Comparison of ENCODE assay signal across 11 mouse cellular contexts in genomic region chr11:119539944-119540343, GRCm38 (mm10). TPM values are rescaled to one million over a fixed set of nuclear protein-coding genes. Genes with fewer than 3 reads are reported as not detected.
DNase-seq lines count a peak whose midpoint lies in the region; ATAC-seq and TF ChIP-seq lines count a peak whose summit lies in the region.
"Had no signal": no experiment of that assay in that cellular context is flagged by ENCODE, and none has a peak within 500 bp of the region (broad histone marks: within the 10 kb centered on the region; RNA-seq: fewer than 3 reads in every experiment).

No protein-coding gene starts in this region.

- H3K36me3 ChIP-seq in forebrain, postnatal 0 days (ENCODE audit: insufficient read depth) = no peaks in the 10 kb centered on the region
- H3K36me3 ChIP-seq in forebrain, embryonic 11.5 days (ENCODE audit: control insufficient read depth, insufficient read depth, low read length) = no peaks in the 10 kb centered on the region
- no peaks in the 10 kb centered on the region for H3K36me3 ChIP-seq in midbrain, embryonic 14.5 days (ENCODE audit: control insufficient read depth, insufficient read depth, low read length)
- H3K36me3 ChIP-seq in midbrain, embryonic 11.5 days (ENCODE audit: control insufficient read depth, insufficient read depth, low read length) = no peaks in the 10 kb centered on the region
- H3K36me3 ChIP-seq in neural tube, embryonic 15.5 days = peaks cover 7% of the 10 kb centered on the region; the same call in 1 of the 2 replicates
- no peaks in the 10 kb centered on the region for H3K36me3 ChIP-seq in forebrain, embryonic 12.5 days (replicated peaks)
- H3K36me3 ChIP-seq: lung, embryonic 15.5 days had no signal

- H3K4me3 ChIP-seq in forebrain, postnatal 0 days (ENCODE audit: low read depth, low read length) = no peak overlapping the region
- no peak overlapping the region for H3K4me3 ChIP-seq in forebrain, embryonic 11.5 days (ENCODE audit: low read depth, low read length)
- H3K4me3 ChIP-seq in midbrain, embryonic 14.5 days (replicated peaks; ENCODE audit: low read depth, low read length) = no peak overlapping the region
- H3K4me3 ChIP-seq in midbrain, embryonic 11.5 days (ENCODE audit: low read depth, low read length) = no peak overlapping the region
- H3K4me3 ChIP-seq in neural tube, embryonic 15.5 days (replicated peaks) = no peak overlapping the region
- H3K4me3 ChIP-seq in forebrain, embryonic 12.5 days (replicated peaks) = no peak overlapping the region
- H3K4me3 ChIP-seq: erythroblast, embryonic 14.5 days; lung, embryonic 15.5 days had no signal

- H3K4me2 ChIP-seq in forebrain, postnatal 0 days (ENCODE audit: low read depth) = no peak overlapping the region
- H3K4me2 ChIP-seq in forebrain, embryonic 11.5 days (ENCODE audit: low read depth, low read length, severe bottlenecking) = no peak overlapping the region
- 0 out of 2 replicates have a peak overlapping the region, but pooled peaks have one; percentile 1 for H3K4me2 ChIP-seq in midbrain, embryonic 14.5 days (ENCODE audit: low read length)
- H3K4me2 ChIP-seq in midbrain, embryonic 11.5 days = no peak overlapping the region
- peak overlapping the region; percentile 13; the same call in 1 of the 2 replicates for H3K4me2 ChIP-seq in neural tube, embryonic 15.5 days
- H3K4me2 ChIP-seq in forebrain, embryonic 12.5 days = no peak overlapping the region
- H3K4me2 ChIP-seq: lung, embryonic 15.5 days had no signal

- no peak for TF ChIP-seq CTCF in forebrain, postnatal 0 days (IDR thresholded peaks at IDR 0.05; ENCODE audit: low read depth)

- no peaks in the 10 kb centered on the region for H3K27me3 ChIP-seq in forebrain, postnatal 0 days (ENCODE audit: insufficient read depth, low read length)
- peaks cover 2% of the 10 kb centered on the region for H3K27me3 ChIP-seq in forebrain, embryonic 11.5 days (ENCODE audit: control insufficient read depth, insufficient read depth, low read length)
- H3K27me3 ChIP-seq in midbrain, embryonic 14.5 days (ENCODE audit: control insufficient read depth, insufficient read depth, low read length) = peaks cover 5% of the 10 kb centered on the region; the same call in 1 of the 2 replicates
- H3K27me3 ChIP-seq in midbrain, embryonic 11.5 days (ENCODE audit: control insufficient read depth, insufficient read depth, low read length) = peaks cover 7% of the 10 kb centered on the region
- H3K27me3 ChIP-seq in neural tube, embryonic 15.5 days (replicated peaks) = peaks cover 5% of the 10 kb centered on the region; the same call in 1 of the 2 replicates
- peaks cover 57% of the 10 kb centered on the region for H3K27me3 ChIP-seq in forebrain, embryonic 12.5 days

- WGBS in forebrain, postnatal 0 days = 23% methylated on average over 14 of the region's 14 CpGs
- WGBS in forebrain, embryonic 11.5 days = 36% methylated on average over 13 of the region's 14 CpGs
- 28% methylated on average over 14 of the region's 14 CpGs for WGBS in midbrain, embryonic 14.5 days
- 37% methylated on average over 14 of the region's 14 CpGs for WGBS in midbrain, embryonic 11.5 days
- 29% methylated on average over 14 of the region's 14 CpGs for WGBS in neural tube, embryonic 15.5 days
- WGBS in forebrain, embryonic 12.5 days = 34% methylated on average over 14 of the region's 14 CpGs

- ATAC-seq in forebrain, postnatal 0 days = 0 out of 2 replicates have a peak, but pooled peaks have one; percentile 16
- ATAC-seq in forebrain, embryonic 11.5 days (replicated peaks; ENCODE audit: low FRiP score) = no peak
- no peak for ATAC-seq in midbrain, embryonic 14.5 days (ENCODE audit: low FRiP score, low TSS enrichment)
- no peak for ATAC-seq in midbrain, embryonic 11.5 days (ENCODE audit: low FRiP score)
- no peak for ATAC-seq in neural tube, embryonic 15.5 days (ENCODE audit: low FRiP score)
- ATAC-seq in forebrain, embryonic 12.5 days (ENCODE audit: low FRiP score) = no peak

- DNase-seq in forebrain, postnatal 0 days = no peak
- DNase-seq in forebrain, embryonic 11.5 days (ENCODE audit: low spot score) = no peak
- no peak for DNase-seq in midbrain, embryonic 14.5 days
- no peak for DNase-seq in midbrain, embryonic 11.5 days (ENCODE audit: low spot score, missing footprints)
- DNase-seq in embryo, embryonic 10.5 days (ENCODE audit: low spot score) = peak; percentile 56
- DNase-seq in kidney, adult 9 months = no peak
- DNase-seq: kidney, adult 8-10 months had no signal

- peaks cover 5% of the 10 kb centered on the region; the same call in 1 of the 2 replicates for H3K4me1 ChIP-seq in forebrain, postnatal 0 days (ENCODE audit: insufficient read depth)
- no peaks in the 10 kb centered on the region for H3K4me1 ChIP-seq in forebrain, embryonic 11.5 days (replicated peaks; ENCODE audit: control insufficient read depth, insufficient read depth, low read length)
- H3K4me1 ChIP-seq in midbrain, embryonic 14.5 days (ENCODE audit: control insufficient read depth, insufficient read depth, low read length) = no peaks in the 10 kb centered on the region; the same call in 1 of the 2 replicates
- no peaks in the 10 kb centered on the region for H3K4me1 ChIP-seq in midbrain, embryonic 11.5 days (ENCODE audit: control insufficient read depth, insufficient read depth, low read length)
- peaks cover 38% of the 10 kb centered on the region for H3K4me1 ChIP-seq in neural tube, embryonic 15.5 days
- peaks cover 13% of the 10 kb centered on the region; the same call in 1 of the 2 replicates for H3K4me1 ChIP-seq in forebrain, embryonic 12.5 days
- H3K4me1 ChIP-seq: lung, embryonic 15.5 days had no signal

- H3K9ac ChIP-seq in forebrain, postnatal 0 days = no peak overlapping the region
- no peak overlapping the region for H3K9ac ChIP-seq in forebrain, embryonic 11.5 days (ENCODE audit: low read length)
- no peak overlapping the region for H3K9ac ChIP-seq in midbrain, embryonic 14.5 days (replicated peaks; ENCODE audit: low read length)
- no peak overlapping the region for H3K9ac ChIP-seq in midbrain, embryonic 11.5 days (ENCODE audit: low read length)
- no peak overlapping the region for H3K9ac ChIP-seq in neural tube, embryonic 15.5 days (replicated peaks)
- no peak overlapping the region for H3K9ac ChIP-seq in forebrain, embryonic 12.5 days
- H3K9ac ChIP-seq: lung, embryonic 15.5 days had no signal

- no peak overlapping the region for H3K27ac ChIP-seq in forebrain, postnatal 0 days (ENCODE audit: low read depth, low read length)
- no peak overlapping the region for H3K27ac ChIP-seq in forebrain, embryonic 11.5 days (ENCODE audit: low read depth, low read length)
- no peak overlapping the region for H3K27ac ChIP-seq in midbrain, embryonic 14.5 days (replicated peaks; ENCODE audit: low read depth, low read length)
- no peak overlapping the region for H3K27ac ChIP-seq in midbrain, embryonic 11.5 days (ENCODE audit: low read depth, low read length)
- no peak overlapping the region for H3K27ac ChIP-seq in neural tube, embryonic 15.5 days (replicated peaks)
- no peak overlapping the region for H3K27ac ChIP-seq in forebrain, embryonic 12.5 days
- H3K27ac ChIP-seq: lung, embryonic 15.5 days had no signal

- no peaks in the 10 kb centered on the region for H3K9me3 ChIP-seq in forebrain, postnatal 0 days (ENCODE audit: low read length)
- H3K9me3 ChIP-seq in forebrain, embryonic 11.5 days (ENCODE audit: control insufficient read depth, low read length) = no peaks in the 10 kb centered on the region
- no peaks in the 10 kb centered on the region for H3K9me3 ChIP-seq in midbrain, embryonic 14.5 days (ENCODE audit: control insufficient read depth, low read length)
- H3K9me3 ChIP-seq in midbrain, embryonic 11.5 days (ENCODE audit: control insufficient read depth, low read length) = no peaks in the 10 kb centered on the region
- H3K9me3 ChIP-seq in neural tube, embryonic 15.5 days (replicated peaks) = no peaks in the 10 kb centered on the region
- no peaks in the 10 kb centered on the region for H3K9me3 ChIP-seq in forebrain, embryonic 12.5 days
- H3K9me3 ChIP-seq: lung, embryonic 15.5 days had no signal

RNA-seq across cellular contexts. Expression of gene Nptx1, which starts 7.6 kb away (rescaled TPM):
- 10.0 and 14.2 TPM in 2 replicates for total RNA-seq in forebrain, postnatal 0 days (2014; rRNA removed)
- 5.1 and 6.9 TPM in 2 replicates for polyA plus RNA-seq in forebrain, postnatal 0 days (2015; fragmentation: Nextera tagmentation; extraction: Ambion mirVana)
- polyA plus RNA-seq in forebrain, embryonic 11.5 days (2014; fragmentation: Nextera tagmentation; extraction: Ambion mirVana) = 3.2 and 3.3 TPM in 2 replicates
- 10.1 and 11.3 TPM in 2 replicates for polyA plus RNA-seq in midbrain, embryonic 14.5 days (2014; fragmentation: Nextera tagmentation; extraction: Ambion mirVana)
- polyA plus RNA-seq in midbrain, embryonic 11.5 days (2014; fragmentation: Nextera tagmentation; extraction: Ambion mirVana) = 2.5 and 3.0 TPM in 2 replicates
- 26.0 and 28.3 TPM in 2 replicates for polyA plus RNA-seq in neural tube, embryonic 15.5 days (2015; fragmentation: Nextera tagmentation; extraction: Ambion mirVana)
- polyA plus RNA-seq in forebrain, embryonic 12.5 days (2016; fragmentation: Nextera tagmentation; extraction: Ambion mirVana) = 4.0 and 4.8 TPM in 2 replicates
- polyA plus RNA-seq: erythroblast, embryonic 14.5 days had no signal

RNA-seq across cellular contexts. Expression of gene Endov, which starts 48.8 kb away (rescaled TPM):
- total RNA-seq in forebrain, postnatal 0 days (2014; rRNA removed) = 35.6 and 42.8 TPM in 2 replicates
- polyA plus RNA-seq in forebrain, postnatal 0 days (2015; fragmentation: Nextera tagmentation; extraction: Ambion mirVana) = 15.2 and 16.9 TPM in 2 replicates
- 18.4 and 21.0 TPM in 2 replicates for polyA plus RNA-seq in forebrain, embryonic 11.5 days (2014; fragmentation: Nextera tagmentation; extraction: Ambion mirVana)
- 21.2 and 23.0 TPM in 2 replicates for polyA plus RNA-seq in midbrain, embryonic 14.5 days (2014; fragmentation: Nextera tagmentation; extraction: Ambion mirVana)
- 13.2 and 14.0 TPM in 2 replicates for polyA plus RNA-seq in midbrain, embryonic 11.5 days (2014; fragmentation: Nextera tagmentation; extraction: Ambion mirVana)
- 15.1 and 15.8 TPM in 2 replicates for polyA plus RNA-seq in neural tube, embryonic 15.5 days (2015; fragmentation: Nextera tagmentation; extraction: Ambion mirVana)
- 23.1 and 23.5 TPM in 2 replicates for polyA plus RNA-seq in forebrain, embryonic 12.5 days (2016; fragmentation: Nextera tagmentation; extraction: Ambion mirVana)

Comparison
In these comparisons a context has a peak if more than half of its experiments do, and no peak if none do; other contexts are left out.
1. H3K4me2 ChIP-seq: peak in midbrain, embryonic 14.5 days (single experiment) and neural tube, embryonic 15.5 days (single experiment); none in forebrain, postnatal 0 days (single experiment), forebrain, embryonic 11.5 days (single experiment), midbrain, embryonic 11.5 days (single experiment) and forebrain, embryonic 12.5 days (single experiment).